Mouse (Mus musculus) left cerebral cortex, postnatal 25 days (tissue): Measurements from ENCODE around the gene Gas2l2. TPM values are rescaled to one million over a fixed set of nuclear protein-coding genes. Genes with fewer than 3 reads are reported as not detected.

Experiments
- DNase-seq, 2 experiments: peaks; one replicate each; pipeline ENCODE4 v3.0.0; 2022; ENCODE audit warnings: low spot score in 2 of 2, mixed read lengths in 1 of 2
- intact Hi-C: fragments of 180-260 bp; cut with DNase I; formaldehyde crosslinking; loops from one replicate; pipeline ENCODE4 v1.15.1; 2025
- total RNA-seq, 2 experiments: library from RNA; stranded (reverse); gene quantifications; 2 replicates each; pipeline ENCODE4 v1.2.3; 2021

The Gas2l2 gene
- total RNA-seq, 2 experiments from 2014 or later: 0.18 TPM; not detected in 1

DNA sequence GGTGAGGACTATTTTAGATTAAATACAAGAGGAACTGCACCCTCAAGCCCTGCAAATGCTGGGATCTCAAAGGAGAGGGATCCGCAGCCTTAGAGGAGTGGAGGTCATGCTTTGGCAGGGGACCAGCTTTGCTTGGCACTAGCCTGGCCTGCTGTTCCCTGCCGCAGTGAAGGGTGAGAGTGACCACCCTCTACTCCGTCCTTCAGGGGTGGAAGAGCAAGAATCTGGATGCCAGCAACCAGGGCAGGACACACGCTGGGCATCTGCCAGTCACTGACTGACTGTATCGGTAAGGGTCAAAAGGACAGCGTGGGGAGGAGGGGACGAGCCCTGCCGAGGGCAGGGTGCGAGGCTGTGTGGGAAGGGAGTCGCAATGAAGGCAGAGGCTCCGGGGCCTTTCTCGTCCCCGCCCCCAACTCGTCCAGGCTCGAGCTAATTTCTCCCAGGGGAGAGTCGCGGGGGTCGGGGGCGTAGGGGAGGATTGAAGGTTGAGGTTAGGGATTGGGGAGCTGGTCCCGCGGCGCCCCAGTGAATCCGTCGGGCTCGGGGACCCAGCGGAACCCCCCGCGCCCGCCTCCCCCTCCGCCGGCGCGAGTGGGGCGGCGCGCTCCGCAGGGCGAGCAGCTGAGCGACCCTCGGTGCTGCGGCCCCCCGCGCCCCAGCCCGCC is 20.0 kb downstream of the Gas2l2 start, which contains the start of gene Rasl10b:
Gene Rasl10b (plus strand): TSS at position 51 of the 668 bp plus-strand sequence.
- peak in 1 of 2 experiments; percentile 9 for DNase-seq
- intact Hi-C loops: loop anchor here (5.0 kb wide), 1 partner anchor 37 kb away; no protein-coding TSS in a partner anchor

DNA sequence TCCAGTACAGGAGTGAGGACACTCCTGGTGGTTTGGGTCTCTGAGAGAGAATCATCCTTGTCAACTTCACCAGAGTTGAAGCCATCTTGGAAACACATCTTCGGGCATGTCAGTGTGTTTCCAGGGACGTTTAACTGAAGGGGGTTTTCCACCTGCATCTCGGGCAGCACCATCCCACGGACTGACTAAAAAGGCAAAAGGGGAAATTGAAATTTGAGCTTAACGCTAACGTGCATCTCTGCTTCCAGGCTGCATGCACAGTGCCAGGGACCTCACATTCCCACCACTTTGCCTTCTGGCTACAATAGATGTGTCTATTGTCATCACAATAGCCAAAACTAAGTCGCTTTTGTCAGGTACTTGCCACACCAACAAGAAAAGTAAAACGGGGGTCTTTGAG is 21.0 kb downstream of the Gas2l2 start:
- intact Hi-C loops: loop anchor here (5.0 kb wide), 1 partner anchor 36 kb away; no protein-coding TSS in a partner anchor
- no peak for DNase-seq

DNA sequence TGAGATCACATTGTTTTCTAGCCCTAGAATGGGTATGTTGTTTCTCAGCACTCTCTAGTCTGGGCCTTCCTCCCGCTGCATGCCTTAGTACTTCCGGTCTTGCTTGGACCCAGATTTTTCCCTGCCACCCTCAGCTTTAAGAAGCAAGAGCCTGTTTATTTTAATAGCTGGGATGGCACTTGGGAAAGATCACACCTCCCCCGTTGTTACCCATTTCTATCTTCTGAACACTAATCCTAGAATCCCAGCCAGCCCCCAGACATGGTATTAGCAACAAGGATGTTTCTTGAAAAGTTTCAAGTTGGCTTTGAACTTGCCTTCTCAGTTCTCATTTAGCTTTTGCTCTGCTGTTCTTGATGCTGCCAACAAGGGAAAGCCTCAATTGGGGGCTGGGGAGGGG is 22.9 kb downstream of the Gas2l2 start:
- DNase-seq: peak in 1 of 2 experiments; percentile 86
- intact Hi-C loops: loop anchor here (5.0 kb wide), 1 partner anchor 34 kb away; no protein-coding TSS in a partner anchor

GRCm38 (mm10) chr11:83403787-83404186 is 25.5 kb downstream of the Gas2l2 start:
- DNase-seq: no peak
- intact Hi-C loops: no loop called here

DNA sequence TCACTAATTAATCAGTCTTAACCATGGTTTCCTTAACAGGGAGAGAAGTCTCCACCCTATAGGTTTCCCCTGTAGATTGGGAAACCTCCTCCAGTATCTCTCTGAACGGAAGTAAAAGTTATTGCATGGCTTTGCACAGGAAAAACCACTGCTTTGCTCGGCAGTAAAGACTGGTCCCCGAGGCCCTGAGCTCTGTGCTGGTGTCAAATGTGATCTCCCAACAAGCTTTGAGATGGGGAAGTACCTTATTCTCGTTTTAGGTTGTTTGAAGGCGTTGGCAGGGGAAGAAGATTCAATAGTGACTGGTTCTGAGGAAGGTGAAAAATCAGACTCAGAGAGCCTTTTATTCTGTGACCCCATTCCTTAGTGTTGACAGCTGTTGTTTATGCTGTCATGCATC is 30.5 kb downstream of the Gas2l2 start:
- intact Hi-C loops: no loop called here
- no peak for DNase-seq

- no peak for DNase-seq
- intact Hi-C loops: no loop called here
Observed at GRCm38 (mm10) chr11:83397626-83398025, 31.6 kb downstream of the Gas2l2 start.

- peak in 1 of 2 experiments; percentile 46 for DNase-seq
- intact Hi-C loops: no loop called here
Observed at GRCm38 (mm10) chr11:83394802-83395439, 34.3 kb downstream of the Gas2l2 start.

GRCm38 (mm10) chr11:83393062-83393461 is 36.2 kb downstream of the Gas2l2 start:
- intact Hi-C loops: no loop called here
- peak in 1 of 2 experiments; percentile 69 for DNase-seq

- intact Hi-C loops: no loop called here
- DNase-seq: no peak
Observed at GRCm38 (mm10) chr11:83383532-83383887, 45.7 kb downstream of the Gas2l2 start.

- DNase-seq: peak in 1 of 2 experiments; percentile 58
- intact Hi-C loops: no loop called here
Observed at GRCm38 (mm10) chr11:83382876-83383531, 46.3 kb downstream of the Gas2l2 start.

DNA sequence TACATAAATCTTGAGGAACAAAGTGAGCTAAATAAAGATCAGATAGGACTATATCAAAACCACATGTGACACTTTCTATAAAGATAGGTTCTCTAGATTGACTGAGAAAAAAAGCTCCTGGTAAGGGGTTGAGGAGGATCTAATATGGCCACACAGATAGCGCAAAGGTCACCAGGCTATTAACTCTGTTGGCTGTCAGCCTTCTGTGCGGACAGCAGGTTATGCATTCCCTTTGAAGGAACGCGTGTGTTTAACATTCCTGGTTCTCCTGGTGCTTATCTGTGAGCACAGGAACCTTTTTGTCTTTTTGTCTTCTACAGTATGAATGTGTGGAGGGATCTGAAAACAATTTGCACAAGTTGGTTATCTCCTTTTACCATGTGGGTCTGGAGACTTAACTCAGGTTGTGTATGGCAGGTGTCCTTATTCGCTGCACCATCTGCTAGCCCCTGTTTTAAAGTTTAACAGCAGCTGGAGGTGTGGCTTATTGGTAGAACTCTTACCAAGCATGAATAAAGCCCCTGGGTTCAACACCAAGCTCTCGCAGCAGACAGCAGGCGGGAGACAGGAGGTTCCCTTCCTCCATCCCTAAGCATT is 49.4 kb downstream of the Gas2l2 start:
- DNase-seq: no peak
- intact Hi-C loops: no loop called here

Other genes with a start within 250 kb of the Gas2l2 start
- gene Slfn3, start 238.1 kb downstream of the Gas2l2 start, total RNA-seq: under 1 TPM; 0.28 to 0.37 TPM
- gene Slfn14, start 142.7 kb downstream of the Gas2l2 start, total RNA-seq: not detected
- 100 to 1,000 TPM; 291 to 311 TPM for gene Ap2b1, start 130.4 kb downstream of the Gas2l2 start, total RNA-seq
- gene Pex12, start 126.9 kb downstream of the Gas2l2 start, total RNA-seq: 10 to 100 TPM in 1 of 2 experiments, 1 to 10 TPM in 1; 9.5 to 11.6 TPM
- 100 to 1,000 TPM; 258 to 277 TPM for gene Rasl10b, start 20.3 kb downstream of the Gas2l2 start, total RNA-seq
- not detected for gene 1700020L24Rik, start 8.2 kb upstream of the Gas2l2 start, total RNA-seq
- gene Mmp28, start 33.6 kb upstream of the Gas2l2 start, total RNA-seq: 1 to 10 TPM; 3.9 to 4.3 TPM
- 10 to 100 TPM; 48.4 to 65.7 TPM for gene Taf15, start 43.6 kb upstream of the Gas2l2 start, total RNA-seq
- gene Heatr9, start 92.7 kb upstream of the Gas2l2 start, total RNA-seq: not detected
- gene Ccl5, start 101.1 kb upstream of the Gas2l2 start, total RNA-seq: not detected
- gene Ccl9, start 149.2 kb upstream of the Gas2l2 start, total RNA-seq: 1 to 10 TPM; 3.6 to 7.9 TPM
- gene Ccl6, start 163.6 kb upstream of the Gas2l2 start, total RNA-seq: 1 to 10 TPM; 1.7 to 2.4 TPM
- gene Rpl9-ps1, start 216.2 kb upstream of the Gas2l2 start, total RNA-seq: not detected
- not detected for gene Ccl3, start 219.9 kb upstream of the Gas2l2 start, total RNA-seq
- not detected for gene Ccl4, start 233.1 kb upstream of the Gas2l2 start, total RNA-seq